Mouse (Mus musculus): ENCODE measurements around the gene Aph1a. TPM values are rescaled to one million over a fixed set of nuclear protein-coding genes. Genes with fewer than 3 reads are reported as not detected.
"Not testable (repeated sequence)": the region's sequence is repeated elsewhere in the genome, so short reads cannot be mapped to it uniquely, and the experiment has no call there.

Aph1a gene
- polyA plus RNA-seq (2015; fragmentation: Nextera tagmentation; extraction: Ambion mirVana), result 28.3 and 34.4 TPM in 2 replicates

DNA sequence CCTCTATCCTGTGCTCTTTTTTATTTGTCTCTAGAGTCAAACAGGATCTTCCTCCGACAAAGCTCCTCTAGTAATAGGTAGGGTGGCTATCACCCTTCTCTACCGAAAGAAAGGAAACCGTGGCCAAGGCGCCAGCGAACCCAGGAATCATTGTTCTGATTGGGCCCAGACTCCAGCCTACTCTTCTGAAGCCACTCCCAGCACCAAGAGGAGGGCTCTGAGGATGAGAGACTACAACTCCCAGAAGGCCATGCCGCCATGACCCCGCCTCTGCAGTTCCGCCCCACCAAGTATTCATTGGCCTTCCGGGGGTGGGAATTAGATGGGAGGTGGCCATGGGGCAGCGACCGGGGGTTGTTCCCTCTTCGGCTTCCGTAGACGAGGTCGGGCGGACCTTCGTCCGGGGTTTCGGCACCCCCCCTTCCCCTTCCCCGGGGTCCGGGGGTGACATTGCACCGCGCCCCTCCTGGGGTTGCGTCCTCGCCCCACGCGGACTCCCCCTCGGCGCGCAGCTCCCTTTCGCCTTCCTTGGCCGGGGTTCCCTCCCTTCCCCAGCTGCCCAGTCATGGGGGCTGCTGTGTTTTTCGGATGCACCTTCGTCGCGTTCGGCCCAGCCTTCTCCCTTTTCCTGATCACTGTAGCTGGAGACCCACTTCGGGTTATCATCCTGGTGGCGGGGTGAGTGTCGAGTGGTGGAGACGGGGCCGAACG, at the start of gene Aph1a:
TSS of gene Aph1a (plus strand) at position 364 of the 711 bp plus-strand sequence.
- H3K9me3 ChIP-seq (replicated peaks), result not testable (repeated sequence)
- Histone ChIP-seq H3K9ac (peak within 1 kb of the TSS; percentile 80), H3K36me3 (ENCODE audit: poor library complexity, severe bottlenecking) (peaks cover 12% of the 10 kb centered on the region), H3K4me2 (peak within 1 kb of the TSS; percentile 93), H3K4me1 (peaks cover 24% of the 10 kb centered on the region), H3K27me3 (peaks cover 10% of the 10 kb centered on the region; the same call in 1 of the 2 replicates), H3K4me3 (peak within 1 kb of the TSS; percentile 69), H3K27ac (peak within 1 kb of the TSS; percentile 74)
- peak; percentile 99 for ATAC-seq
- WGBS, result under 1% methylated on average over 25 of the region's 43 CpGs

DNA sequence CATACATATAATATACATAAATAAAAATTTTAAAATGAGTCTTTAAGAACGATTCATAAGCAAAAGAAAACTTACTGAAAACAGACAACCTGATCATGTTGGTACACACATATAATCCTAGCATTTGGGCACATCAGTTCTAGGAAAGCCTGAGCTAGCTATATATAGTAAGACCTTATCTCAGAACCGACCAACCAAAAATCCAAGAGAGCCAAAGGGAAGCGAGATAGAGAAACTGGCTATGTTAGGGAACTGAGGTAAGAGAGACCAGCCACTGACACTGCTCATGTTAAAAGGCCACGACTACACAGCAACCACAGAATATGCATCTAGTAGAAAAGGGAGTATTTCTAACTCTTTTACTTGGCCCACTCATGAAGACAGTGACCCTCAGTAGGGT, 43.2 kb upstream of the Aph1a start:
- H3K36me3 ChIP-seq (ENCODE audit: poor library complexity, severe bottlenecking), result peaks cover 79% of the 10 kb centered on the region
- ATAC-seq, result no peak

GRCm38 (mm10) chr3:95851317-95851716, 42.5 kb upstream of the Aph1a start:
- Histone ChIP-seq H3K27ac (no peak overlapping the region), H3K36me3 (ENCODE audit: poor library complexity, severe bottlenecking) (peaks cover 72% of the 10 kb centered on the region), H3K27me3 (no peaks in the 10 kb centered on the region), H3K4me1 (peaks cover 12% of the 10 kb centered on the region), H3K4me2 (no peak overlapping the region), H3K9ac (no peak overlapping the region), H3K4me3 (no peak overlapping the region), H3K9me3 (replicated peaks) (no peaks in the 10 kb centered on the region)
- ATAC-seq, result no peak
- 97% methylated on average over 8 of the region's 8 CpGs for WGBS

More for the DNA sequence above, 43.2 kb upstream of the Aph1a start:
- Histone ChIP-seq H3K4me1 (peaks cover 9% of the 10 kb centered on the region), H3K9me3 (replicated peaks) (no peaks in the 10 kb centered on the region), H3K27me3 (no peaks in the 10 kb centered on the region), H3K27ac (no peak overlapping the region), H3K9ac (no peak overlapping the region), H3K4me3 (no peak overlapping the region), H3K4me2 (no peak overlapping the region)
- WGBS, result 84% methylated on average over 4 of the region's 4 CpGs

GRCm38 (mm10) chr3:95855502-95856089, 38.2 kb upstream of the Aph1a start, which contains the start of gene Prpf3:
Prpf3 (minus strand) TSS chr3:95855885.
- ATAC-seq, result peak; percentile 99
- H3K36me3 ChIP-seq (ENCODE audit: poor library complexity, severe bottlenecking), result peaks cover 29% of the 10 kb centered on the region
- peak within 1 kb of the TSS; percentile 73 for H3K27ac ChIP-seq
- H3K4me2 ChIP-seq, result peak within 1 kb of the TSS; percentile 74
- WGBS, result under 1% methylated on average over 56 of the region's 56 CpGs
- H3K4me3 ChIP-seq, result peak within 1 kb of the TSS; percentile 90
- H3K4me1 ChIP-seq, result peaks cover 12% of the 10 kb centered on the region
- H3K9me3 ChIP-seq (replicated peaks), result no peaks in the 10 kb centered on the region
- no peaks in the 10 kb centered on the region for H3K27me3 ChIP-seq
- H3K9ac ChIP-seq, result peak within 1 kb of the TSS; percentile 87

DNA sequence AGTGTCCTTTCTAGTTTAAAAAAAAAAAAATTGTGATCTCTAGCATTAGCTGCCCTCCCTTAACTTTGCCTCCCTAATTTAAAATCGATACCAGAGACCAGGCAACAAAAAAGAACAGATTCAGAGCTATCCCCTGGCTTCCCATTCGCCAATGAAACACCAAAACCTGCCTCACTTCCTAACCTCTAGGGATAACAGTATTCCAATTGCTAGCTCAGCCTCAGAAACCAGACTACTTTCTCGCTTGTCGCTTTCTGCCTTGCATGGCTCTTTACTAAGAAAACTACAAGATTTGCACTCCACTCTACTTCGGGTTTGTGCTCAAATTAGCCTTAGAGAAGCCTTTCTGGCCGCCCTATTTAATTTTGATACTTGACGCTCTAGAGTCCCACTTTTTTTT, 37.7 kb upstream of the Aph1a start:
- Histone ChIP-seq H3K4me3 (peak overlapping the region; percentile 90), H3K9ac (peak overlapping the region; percentile 87), H3K4me1 (peaks cover 12% of the 10 kb centered on the region), H3K4me2 (peak overlapping the region; percentile 74), H3K36me3 (ENCODE audit: poor library complexity, severe bottlenecking) (peaks cover 24% of the 10 kb centered on the region), H3K9me3 (replicated peaks) (no peaks in the 10 kb centered on the region), H3K27me3 (no peaks in the 10 kb centered on the region), H3K27ac (peak overlapping the region; percentile 73)
- ATAC-seq, result peak; percentile 16
- WGBS, result 29% methylated on average over 7 of the region's 7 CpGs

GRCm38 (mm10) chr3:95857050-95857449, 36.7 kb upstream of the Aph1a start:
- WGBS, result 83% methylated on average over 1 of the region's 1 CpGs

DNA sequence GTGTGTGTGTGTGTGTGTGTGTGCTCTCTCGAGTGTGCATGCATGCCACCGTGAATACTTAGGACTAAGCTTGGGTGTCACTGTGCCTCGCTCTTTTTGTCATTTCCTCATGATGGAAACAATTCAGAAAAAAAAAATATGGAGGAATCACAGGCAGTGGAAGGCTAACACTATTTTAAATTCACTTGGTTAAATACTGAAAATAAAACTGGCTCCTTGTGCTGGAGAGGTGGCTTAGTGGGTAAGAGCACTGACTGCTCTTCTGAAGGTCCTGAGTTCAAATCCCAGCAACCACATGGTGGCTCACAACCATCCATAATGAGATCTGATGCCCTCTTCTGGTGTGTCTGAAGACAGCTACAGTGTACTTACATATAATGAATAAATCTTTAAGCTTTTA, 35.5 kb upstream of the Aph1a start:
- H3K36me3 ChIP-seq (ENCODE audit: poor library complexity, severe bottlenecking); ATAC-seq; H3K27ac ChIP-seq; H3K9me3 ChIP-seq (replicated peaks); H3K4me2 ChIP-seq; H3K9ac ChIP-seq; H3K4me3 ChIP-seq; H3K27me3 ChIP-seq: not testable (repeated sequence)
- WGBS, result 82% methylated on average over 3 of the region's 3 CpGs
- peaks cover 12% of the 10 kb centered on the region for H3K4me1 ChIP-seq

More at GRCm38 (mm10) chr3:95857050-95857449, 36.7 kb upstream of the Aph1a start:
- not testable (repeated sequence) for H3K4me2 ChIP-seq; ATAC-seq; H3K4me3 ChIP-seq; H3K9me3 ChIP-seq (replicated peaks); H3K27me3 ChIP-seq; H3K27ac ChIP-seq; H3K9ac ChIP-seq
- Histone ChIP-seq H3K4me1 (peaks cover 12% of the 10 kb centered on the region), H3K36me3 (ENCODE audit: poor library complexity, severe bottlenecking) (peaks cover 14% of the 10 kb centered on the region)

GRCm38 (mm10) chr3:95860323-95860722, 33.4 kb upstream of the Aph1a start:
- Histone ChIP-seq H3K9ac (no peak overlapping the region), H3K27me3 (no peaks in the 10 kb centered on the region), H3K9me3 (replicated peaks) (no peaks in the 10 kb centered on the region), H3K4me2 (no peak overlapping the region), H3K4me3 (no peak overlapping the region), H3K36me3 (ENCODE audit: poor library complexity, severe bottlenecking) (peaks cover 22% of the 10 kb centered on the region), H3K27ac (no peak overlapping the region), H3K4me1 (0 out of 2 replicates have a peak, but pooled peaks cover 3% of the 10 kb centered on the region)
- 85% methylated on average over 3 of the region's 3 CpGs for WGBS
- ATAC-seq, result no peak

GRCm38 (mm10) chr3:95861216-95861615, 32.6 kb upstream of the Aph1a start:
- ATAC-seq, result no peak
- Histone ChIP-seq H3K27ac (no peak overlapping the region), H3K27me3 (no peaks in the 10 kb centered on the region), H3K9me3 (replicated peaks) (no peaks in the 10 kb centered on the region), H3K36me3 (ENCODE audit: poor library complexity, severe bottlenecking) (peaks cover 26% of the 10 kb centered on the region), H3K4me1 (0 out of 2 replicates have a peak, but pooled peaks cover under 1% of the 10 kb centered on the region), H3K4me3 (no peak overlapping the region), H3K4me2 (no peak overlapping the region), H3K9ac (no peak overlapping the region)
- WGBS, result 81% methylated on average over 10 of the region's 10 CpGs

GRCm38 (mm10) chr3:95861796-95862195, 32.0 kb upstream of the Aph1a start:
- peak; percentile 63 for ATAC-seq
- Histone ChIP-seq H3K9me3 (replicated peaks) (no peaks in the 10 kb centered on the region), H3K4me3 (no peak overlapping the region), H3K36me3 (ENCODE audit: poor library complexity, severe bottlenecking) (peaks cover 28% of the 10 kb centered on the region), H3K27ac (no peak overlapping the region), H3K27me3 (no peaks in the 10 kb centered on the region), H3K4me2 (no peak overlapping the region), H3K4me1 (no peaks in the 10 kb centered on the region), H3K9ac (no peak overlapping the region)
- 34% methylated on average over 2 of the region's 2 CpGs for WGBS

DNA sequence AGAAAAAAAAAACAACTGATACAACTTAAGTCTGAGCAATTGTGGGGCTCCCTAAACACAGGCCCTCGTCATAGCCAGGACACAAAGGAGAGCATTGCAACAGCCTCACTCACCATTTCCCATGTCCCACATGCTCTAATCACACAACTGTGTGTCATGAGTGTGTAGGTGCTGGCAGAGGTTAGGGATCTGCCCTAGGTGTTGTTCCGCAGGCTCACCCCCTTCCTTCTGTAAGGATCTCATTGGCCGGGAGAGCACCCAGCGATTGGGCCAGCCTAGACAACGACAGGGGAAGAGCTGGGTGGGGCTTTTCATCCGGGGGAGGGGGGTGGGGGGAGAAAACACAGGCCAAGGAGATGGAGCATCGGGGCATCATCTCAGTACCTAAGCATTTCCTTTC, 30.2 kb upstream of the Aph1a start:
- Histone ChIP-seq H3K4me1 (no peaks in the 10 kb centered on the region), H3K4me3 (no peak overlapping the region), H3K27me3 (no peaks in the 10 kb centered on the region), H3K9me3 (replicated peaks) (no peaks in the 10 kb centered on the region), H3K36me3 (ENCODE audit: poor library complexity, severe bottlenecking) (peaks cover 40% of the 10 kb centered on the region), H3K27ac (no peak overlapping the region), H3K9ac (no peak overlapping the region), H3K4me2 (no peak overlapping the region)
- 72% methylated on average over 7 of the region's 7 CpGs for WGBS
- ATAC-seq, result no peak

GRCm38 (mm10) chr3:95865050-95865449, 28.7 kb upstream of the Aph1a start:
- no peak overlapping the region for H3K9ac ChIP-seq
- no peak overlapping the region for H3K27ac ChIP-seq
- no peaks in the 10 kb centered on the region for H3K27me3 ChIP-seq
- H3K4me2 ChIP-seq, result no peak overlapping the region
- peaks cover 53% of the 10 kb centered on the region for H3K36me3 ChIP-seq (ENCODE audit: poor library complexity, severe bottlenecking)
- 93% methylated on average over 5 of the region's 5 CpGs for WGBS
- H3K9me3 ChIP-seq (replicated peaks), result no peaks in the 10 kb centered on the region
- peaks cover 5% of the 10 kb centered on the region; the same call in 1 of the 2 replicates for H3K4me1 ChIP-seq
- H3K4me3 ChIP-seq, result no peak overlapping the region
- no peak for ATAC-seq
